In the genomic region with DNA sequence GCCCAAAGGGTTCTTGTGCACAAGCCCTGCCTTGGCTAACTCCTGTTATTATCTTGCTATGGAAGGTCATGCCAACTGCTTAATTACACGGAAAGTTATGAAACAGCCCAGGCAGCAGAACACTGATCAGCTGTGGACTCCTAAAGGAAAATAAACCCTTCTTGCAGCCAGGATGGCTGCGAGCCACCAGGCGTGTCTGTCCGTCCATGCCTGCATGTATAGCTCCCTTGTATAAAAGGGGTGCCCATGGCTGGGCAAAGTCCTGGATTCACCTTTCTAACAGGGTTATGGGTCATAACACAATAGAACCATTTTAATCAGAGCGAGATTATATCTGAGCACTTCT, we compare ENCODE assay signal across 11 mouse cellular contexts.
DNase-seq lines count a peak whose midpoint lies in the region; ATAC-seq lines count a peak whose summit lies in the region.
"Had no signal": no experiment of that assay in that cellular context is flagged by ENCODE, and none has a peak within 500 bp of the region (broad histone marks: within the 10 kb centered on the region; RNA-seq: fewer than 3 reads in every experiment).

No protein-coding gene starts in this region.

- H3K4me2 ChIP-seq in kidney, embryonic 15.5 days: no peak overlapping the region

- intact Hi-C loops in left cerebral cortex, postnatal 4 days (cut with DNase I): no loop called here
- intact Hi-C loops in left cerebral cortex, postnatal 14 days (cut with DNase I): loop anchor here (5.0 kb wide), 1 partner anchor 659 kb away; no protein-coding TSS in a partner anchor

- H3K4me3 ChIP-seq in embryonic facial prominence, embryonic 10.5 days: no peak overlapping the region
- no peak overlapping the region for H3K4me3 ChIP-seq in kidney, embryonic 15.5 days (replicated peaks)
- H3K4me3 ChIP-seq: liver, embryonic 15.5 days; myocyte had no signal

- no peaks in the 10 kb centered on the region for H3K27me3 ChIP-seq in embryonic facial prominence, embryonic 10.5 days (replicated peaks; ENCODE audit: low read depth, poor library complexity, severe bottlenecking)
- H3K27me3 ChIP-seq in kidney, embryonic 15.5 days: no peaks in the 10 kb centered on the region

- DNase-seq in left cerebral cortex, postnatal 4 days: peak; percentile 67
- DNase-seq in left cerebral cortex, postnatal 14 days (ENCODE audit: low spot score in 2 of 2): no peak
- peak; percentile 8 for DNase-seq in adipocyte (ENCODE audit: low spot score)
- no peak for DNase-seq in embryonic facial prominence, embryonic 10.5 days (ENCODE audit: low spot score)
- DNase-seq in testis, postnatal 10 days (ENCODE audit: low spot score): no peak
- DNase-seq in layer of hippocampus, adult 8-10 months (ENCODE audit: low spot score in 2 of 2): no peak
- DNase-seq: gastrocnemius, postnatal 36 days; spleen, adult 18-20 months had no signal

- peak; percentile 38; the same call in 1 of the 2 replicates for ATAC-seq in kidney, embryonic 15.5 days (replicated peaks; ENCODE audit: low FRiP score)

- 79% methylated on average over 5 of the region's 5 CpGs for WGBS in embryonic facial prominence, embryonic 10.5 days
- WGBS in kidney, embryonic 15.5 days: 60% methylated on average over 5 of the region's 5 CpGs

- H3K36me3 ChIP-seq in embryonic facial prominence, embryonic 10.5 days (replicated peaks): no peaks in the 10 kb centered on the region
- no peaks in the 10 kb centered on the region for H3K36me3 ChIP-seq in kidney, embryonic 15.5 days
- H3K36me3 ChIP-seq: liver, embryonic 15.5 days had no signal

- H3K9me3 ChIP-seq in embryonic facial prominence, embryonic 10.5 days: no peaks in the 10 kb centered on the region
- no peaks in the 10 kb centered on the region for H3K9me3 ChIP-seq in kidney, embryonic 15.5 days (replicated peaks)
- H3K9me3 ChIP-seq: liver, embryonic 15.5 days had no signal

- peaks cover 43% of the 10 kb centered on the region for H3K4me1 ChIP-seq in embryonic facial prominence, embryonic 10.5 days
- H3K4me1 ChIP-seq in kidney, embryonic 15.5 days: peaks cover 43% of the 10 kb centered on the region

- H3K27ac ChIP-seq in embryonic facial prominence, embryonic 10.5 days (replicated peaks): peak overlapping the region; percentile 14; the same call in 1 of the 2 replicates
- H3K27ac ChIP-seq in kidney, embryonic 15.5 days: peak overlapping the region; percentile 81

- H3K9ac ChIP-seq in kidney, embryonic 15.5 days: no peak overlapping the region
- H3K9ac ChIP-seq: liver, embryonic 15.5 days had no signal

Comparison
In these comparisons a context has a peak if more than half of its experiments do, and no peak if none do; other contexts are left out.
1. DNase-seq: peak in left cerebral cortex, postnatal 4 days (single experiment) and adipocyte (single experiment); none in left cerebral cortex, postnatal 14 days (0 of 2), embryonic facial prominence, embryonic 10.5 days (single experiment), testis, postnatal 10 days (single experiment) and layer of hippocampus, adult 8-10 months (0 of 2).